Mouse (Mus musculus) brown adipose tissue, adult 24 weeks (tissue): ENCODE data around the gene Slc36a1. TPM values are rescaled to one million over a fixed set of nuclear protein-coding genes. Genes with fewer than 3 reads are reported as not detected.

Source experiments
- H3K27ac ChIP-seq: fragments of 200-500 bp; replicated peaks from 2 replicates; pipeline ENCODE4 v1.5.1; 2012; ENCODE audit warnings: low read depth, mild to moderate bottlenecking, low read length
- H3K4me1 ChIP-seq: fragments of 200-500 bp; 2 replicates; pipeline ENCODE4 v1.6.1; 2012; ENCODE audit warnings: low read length, mixed read lengths; ENCODE audit not compliant: control insufficient read depth, insufficient read depth, insufficient read length
- H3K4me3 ChIP-seq: fragments of 200-500 bp; 2 replicates; pipeline ENCODE4 v1.5.1; 2012; ENCODE audit warnings: low read depth, mild to moderate bottlenecking, low read length, moderate library complexity; ENCODE audit not compliant: insufficient read depth
- polyA plus RNA-seq: library from polyadenylated mRNA; stranded (reverse); fragments of >200 nt; gene quantifications from 2 replicates; pipeline ENCODE4 v1.2.4, GENCODE M21; 2012; ENCODE audit not compliant: missing spikeins, insufficient read depth, insufficient read length

Slc36a1 gene
- polyA plus RNA-seq, 1 experiment = 3.4 TPM

DNA sequence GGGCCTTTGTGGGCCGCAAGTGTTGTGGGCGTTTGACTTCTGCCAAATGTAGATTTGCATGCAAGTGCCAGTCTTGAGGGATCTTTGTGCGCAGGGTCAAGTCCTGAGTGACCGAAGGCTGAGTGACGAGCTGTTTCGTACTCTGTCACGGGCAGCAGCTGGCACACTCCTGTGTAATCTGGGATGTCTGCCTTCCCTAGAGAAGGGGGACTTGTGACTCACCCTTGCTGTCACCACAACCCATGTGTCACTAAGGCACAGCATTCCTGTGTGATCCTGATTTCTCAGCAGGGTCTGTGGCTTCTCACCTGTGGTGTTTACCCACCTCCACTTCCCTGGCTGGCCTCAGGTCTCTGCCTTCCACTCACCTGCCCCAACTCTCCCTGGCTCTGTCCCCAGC lies 13.7 kb downstream of the Slc36a1 start:
- H3K27ac ChIP-seq = no peak overlapping the region
- H3K4me1 ChIP-seq = peaks cover 11% of the 10 kb centered on the region
- H3K4me3 ChIP-seq = no peak overlapping the region

DNA sequence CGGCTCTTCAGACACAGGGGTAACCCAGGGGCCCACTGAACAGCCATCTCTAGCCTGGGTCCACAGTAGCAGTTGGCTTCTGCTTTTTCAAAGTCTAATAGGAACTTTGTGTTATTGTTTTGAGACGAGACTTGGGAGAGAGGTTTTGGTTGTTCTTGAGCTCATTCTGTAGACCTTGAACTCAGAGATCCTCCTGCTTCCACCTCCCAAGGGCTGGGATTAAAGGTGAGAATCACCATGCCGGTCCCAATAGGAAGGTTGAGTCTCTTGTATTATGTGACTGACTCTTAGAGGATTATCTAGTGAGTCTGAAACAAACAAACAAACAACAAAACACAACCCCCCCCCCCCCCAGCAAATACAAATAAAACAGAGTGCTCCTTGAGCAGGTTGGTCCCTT lies 14.3 kb downstream of the Slc36a1 start:
- peaks cover 10% of the 10 kb centered on the region for H3K4me1 ChIP-seq
- H3K4me3 ChIP-seq = no peak overlapping the region
- H3K27ac ChIP-seq = no peak overlapping the region

DNA sequence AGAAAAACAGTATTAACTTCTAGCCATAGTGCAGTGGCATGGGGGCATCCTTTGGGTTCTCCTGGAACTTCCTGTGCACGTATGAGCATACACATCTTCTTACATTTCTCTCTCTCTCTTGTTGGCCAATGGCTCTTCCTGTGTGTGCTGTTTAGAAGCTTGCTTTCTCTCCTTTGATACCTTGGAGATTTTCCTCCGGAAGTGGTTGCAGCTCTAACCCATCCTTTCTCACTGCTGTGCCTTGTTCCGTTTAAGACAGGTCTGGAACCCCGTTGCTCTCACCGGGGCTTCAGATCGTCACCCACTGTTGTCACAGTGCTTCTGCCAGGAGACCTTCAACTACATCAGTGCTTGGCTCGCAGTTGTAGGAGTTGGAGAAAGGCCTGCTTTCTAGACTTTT lies 17.2 kb downstream of the Slc36a1 start:
- no peak overlapping the region for H3K4me3 ChIP-seq
- H3K27ac ChIP-seq = no peak overlapping the region
- no peaks in the 10 kb centered on the region for H3K4me1 ChIP-seq

DNA sequence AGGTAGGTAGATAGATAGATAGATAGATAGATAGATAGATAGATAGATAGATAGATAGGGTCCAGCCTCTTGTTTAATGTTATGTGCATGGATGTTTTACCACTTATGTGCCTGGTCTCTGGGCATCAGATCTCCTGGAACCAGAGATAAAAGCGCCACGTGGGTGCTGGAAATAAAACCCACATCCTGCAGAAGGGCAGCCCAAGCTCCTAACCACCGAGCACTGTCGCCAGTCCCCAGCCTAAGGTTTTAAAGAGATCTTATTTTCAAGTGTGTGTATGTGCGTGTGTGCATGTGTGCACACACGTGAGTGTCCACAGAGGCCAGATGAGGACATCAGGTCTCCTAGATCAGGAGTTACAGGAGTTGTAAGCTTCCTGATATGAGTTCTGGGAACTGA lies 26.9 kb downstream of the Slc36a1 start:
- no peak overlapping the region for H3K4me3 ChIP-seq
- no peaks in the 10 kb centered on the region for H3K4me1 ChIP-seq
- no peak overlapping the region for H3K27ac ChIP-seq

DNA sequence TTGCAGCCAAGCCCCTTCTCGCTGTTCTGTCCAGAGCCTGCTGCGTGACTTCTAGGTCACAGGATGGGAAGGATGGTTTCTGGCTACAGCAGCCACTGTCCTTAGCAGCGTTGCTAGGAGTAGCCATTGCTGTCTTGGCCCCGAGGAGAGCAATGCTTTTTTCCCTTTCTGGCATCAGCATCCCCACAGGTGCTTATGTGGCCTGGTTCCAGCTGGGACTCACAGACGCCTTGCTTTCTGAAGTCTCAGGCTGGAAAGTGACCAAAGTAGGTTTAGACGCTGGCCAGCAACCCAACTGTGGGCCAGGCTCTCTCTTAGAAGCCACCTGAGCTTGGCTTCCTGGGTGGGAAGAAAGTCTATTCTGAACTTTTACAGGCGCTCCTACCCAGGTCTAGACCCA lies 30.1 kb downstream of the Slc36a1 start:
- Histone ChIP-seq H3K4me3 (no peak overlapping the region), H3K27ac (no peak overlapping the region)

DNA sequence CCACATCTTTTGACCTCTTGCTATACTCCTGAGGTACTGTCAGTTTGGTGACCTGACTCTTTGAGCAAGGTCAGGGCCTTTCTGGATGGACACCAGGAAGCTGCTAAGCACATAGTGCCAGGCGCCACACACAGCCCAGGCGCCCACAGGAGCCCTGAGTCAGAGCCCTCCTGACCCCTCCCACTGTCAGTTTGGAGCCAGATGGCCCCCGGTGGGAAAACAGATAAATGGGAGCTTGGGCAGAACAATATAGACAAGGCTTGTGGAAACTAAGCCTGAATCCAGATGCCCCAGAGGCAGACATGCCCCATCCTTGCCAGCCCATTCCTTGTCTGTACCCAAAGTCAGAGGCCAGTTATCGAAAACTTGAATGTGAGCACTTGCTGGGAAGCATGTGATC lies 30.6 kb downstream of the Slc36a1 start:
- Histone ChIP-seq H3K4me1 (no peaks in the 10 kb centered on the region), H3K4me3 (no peak overlapping the region), H3K27ac (no peak overlapping the region)

More for the DNA sequence above, 30.1 kb downstream of the Slc36a1 start:
- H3K4me1 ChIP-seq = no peaks in the 10 kb centered on the region

DNA sequence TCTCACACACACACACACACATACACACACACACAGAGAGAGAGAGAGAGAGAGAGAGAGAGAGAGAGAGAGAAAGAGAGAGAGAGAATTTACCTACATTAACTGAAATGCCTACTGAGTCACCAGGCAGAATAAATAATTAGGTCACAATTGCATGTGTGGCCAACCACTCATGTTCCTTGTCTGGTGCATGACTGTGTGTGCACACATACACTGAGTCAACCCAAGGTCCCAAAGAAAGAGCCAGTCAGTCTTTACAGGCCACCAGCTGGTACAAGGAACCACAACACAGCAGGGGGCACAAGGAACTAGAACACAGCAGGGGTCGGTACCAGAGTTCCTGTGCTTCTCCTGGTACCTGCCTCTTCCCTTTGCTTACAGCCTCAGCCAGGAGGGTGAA lies 32.7 kb downstream of the Slc36a1 start:
- H3K4me1 ChIP-seq = no peaks in the 10 kb centered on the region
- no peak overlapping the region for H3K27ac ChIP-seq
- H3K4me3 ChIP-seq = no peak overlapping the region

DNA sequence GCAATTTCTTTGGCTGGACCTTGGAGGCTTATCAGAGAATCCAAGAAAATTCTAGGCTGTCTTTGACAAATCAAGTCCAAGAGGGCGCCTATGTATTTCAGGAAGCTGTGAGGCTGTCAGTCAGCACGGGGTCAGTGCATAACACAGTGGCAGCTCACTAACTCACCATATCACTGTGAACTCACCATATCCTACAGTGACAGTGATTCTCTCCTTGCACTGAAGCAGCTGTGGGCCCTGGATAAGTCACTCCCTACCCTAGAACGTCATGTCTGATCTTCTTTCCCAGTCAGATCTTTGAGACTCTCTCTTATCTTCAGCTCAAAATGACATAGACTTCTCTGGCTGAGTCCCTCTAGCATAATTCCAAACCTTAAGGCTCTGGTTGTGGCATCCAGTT lies 35.3 kb downstream of the Slc36a1 start:
- Histone ChIP-seq H3K27ac (no peak overlapping the region), H3K4me1 (no peaks in the 10 kb centered on the region), H3K4me3 (no peak overlapping the region)

DNA sequence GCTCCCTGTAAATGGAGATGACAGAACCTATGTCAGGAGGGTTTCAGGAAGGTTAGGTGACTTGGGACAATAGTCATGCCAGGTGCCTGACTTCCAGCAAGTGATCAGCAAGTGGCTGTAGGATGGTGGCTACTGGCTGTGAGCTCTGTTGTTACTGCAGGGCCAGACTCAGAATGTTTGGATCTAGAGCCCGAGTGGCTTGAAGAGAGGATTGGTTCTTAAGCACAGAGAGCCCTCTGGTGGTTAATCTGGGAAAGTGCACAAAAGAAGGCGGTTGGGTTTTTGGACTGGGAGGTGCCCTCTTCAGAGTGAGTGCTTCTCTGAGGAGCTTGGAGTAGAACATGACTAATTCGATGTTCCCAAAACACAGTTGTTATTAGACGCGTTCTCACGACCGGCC lies 36.4 kb downstream of the Slc36a1 start:
- H3K4me1 ChIP-seq = no peaks in the 10 kb centered on the region
- no peak overlapping the region for H3K27ac ChIP-seq
- no peak overlapping the region for H3K4me3 ChIP-seq

DNA sequence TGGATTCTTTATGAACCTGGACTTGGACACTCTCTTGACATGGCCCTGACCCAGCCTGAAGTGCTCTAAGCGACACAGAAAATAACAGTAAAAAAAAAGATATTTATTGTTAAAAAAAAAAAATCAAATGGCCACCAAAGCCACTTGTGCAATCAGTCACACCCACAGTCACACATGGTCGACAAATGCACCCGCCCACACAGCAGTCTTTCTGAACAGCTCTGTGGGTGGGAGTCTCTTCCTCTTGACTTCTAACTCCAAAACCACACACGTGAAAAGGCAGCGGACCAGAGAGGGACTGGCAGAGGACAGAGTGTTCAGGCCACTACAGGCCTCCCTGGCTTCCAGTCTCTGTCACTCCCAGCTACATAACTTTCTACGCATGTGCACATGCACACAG lies 46.4 kb downstream of the Slc36a1 start:
- Histone ChIP-seq H3K27ac (no peak overlapping the region), H3K4me1 (no peaks in the 10 kb centered on the region)

DNA sequence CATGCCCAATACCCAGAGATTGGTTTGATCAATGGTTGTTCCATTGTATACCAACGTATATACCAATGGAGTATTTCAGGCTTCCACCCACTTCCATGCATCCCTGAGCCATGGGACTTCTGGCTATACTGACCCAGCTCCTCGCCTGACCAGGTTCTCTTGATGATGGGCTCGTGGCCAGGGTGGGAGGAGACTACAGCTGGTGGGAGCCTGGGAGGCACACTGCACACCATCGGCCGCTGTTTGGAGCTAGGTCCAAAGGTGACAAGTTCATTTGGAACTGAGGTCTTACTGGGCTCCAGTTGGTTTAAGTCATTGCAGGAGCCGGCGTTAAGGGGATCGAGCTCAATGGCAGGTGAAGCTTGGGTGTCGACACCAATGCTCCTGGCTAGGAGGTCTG lies 49.2 kb downstream of the Slc36a1 start:
- Histone ChIP-seq H3K27ac (no peak overlapping the region), H3K4me3 (no peak overlapping the region), H3K4me1 (no peaks in the 10 kb centered on the region)

More for the DNA sequence above, 46.4 kb downstream of the Slc36a1 start:
- H3K4me3 ChIP-seq = no peak overlapping the region

DNA sequence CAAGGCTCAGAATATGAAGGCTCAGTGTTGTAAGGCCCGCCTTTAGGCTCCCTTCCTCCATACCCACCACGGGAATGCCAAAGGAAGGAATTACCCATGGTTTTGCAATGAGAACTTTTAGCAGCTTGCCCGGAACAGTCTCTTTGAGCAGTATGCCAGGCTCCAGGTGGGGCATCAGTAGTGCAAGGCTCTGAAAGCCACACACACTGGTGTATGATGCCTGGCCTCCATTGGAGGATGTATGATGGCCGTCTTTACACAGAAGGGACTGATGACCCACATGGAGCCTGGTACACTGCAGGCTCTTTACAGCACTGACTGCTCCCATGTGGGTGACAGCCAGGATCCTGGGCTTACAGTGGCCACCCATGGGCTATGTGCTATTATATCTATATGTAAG lies 57.0 kb downstream of the Slc36a1 start:
- Histone ChIP-seq H3K4me1 (no peaks in the 10 kb centered on the region), H3K4me3 (no peak overlapping the region), H3K27ac (no peak overlapping the region)

DNA sequence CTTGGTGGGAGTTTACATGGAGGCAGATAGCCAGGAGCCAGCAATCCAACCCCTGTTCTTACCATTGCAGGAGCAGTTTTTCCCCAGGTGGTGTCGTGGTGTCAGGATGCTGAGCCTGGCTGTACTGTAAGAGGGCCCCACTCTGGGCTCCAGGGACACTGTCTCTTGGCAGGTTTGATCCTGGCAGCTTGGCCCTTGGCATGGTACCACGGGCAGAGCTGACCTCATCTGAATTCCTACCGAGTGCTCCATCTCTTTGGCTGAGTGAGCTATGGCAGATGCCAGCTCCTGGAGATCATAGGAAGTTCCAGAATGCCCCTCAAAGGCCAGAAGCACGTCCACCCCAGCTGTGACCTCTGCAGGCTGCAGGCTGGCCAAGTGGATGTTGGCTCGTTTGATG lies 57.9 kb downstream of the Slc36a1 start:
- H3K4me1 ChIP-seq = no peaks in the 10 kb centered on the region
- no peak overlapping the region for H3K4me3 ChIP-seq
- H3K27ac ChIP-seq = no peak overlapping the region

DNA sequence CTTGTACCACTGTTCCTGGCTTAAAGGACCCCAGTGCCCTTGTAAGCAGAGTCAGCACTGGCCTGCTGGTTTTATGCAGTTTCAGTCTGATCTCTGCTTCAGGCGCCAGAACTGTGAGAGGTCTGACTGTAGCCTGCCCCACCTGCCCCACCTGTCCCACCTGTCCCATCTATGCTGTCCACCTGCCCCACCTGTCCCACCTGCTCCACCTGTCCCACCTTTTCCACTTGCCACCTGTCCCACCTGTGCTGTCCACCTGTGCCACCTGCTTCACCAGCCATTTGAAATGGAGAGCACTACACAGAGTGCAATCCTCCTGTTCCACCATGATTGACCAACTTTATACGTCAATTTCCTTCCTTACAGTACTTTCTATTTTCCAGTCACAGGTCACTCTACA lies 60.2 kb downstream of the Slc36a1 start:
- Histone ChIP-seq H3K4me3 (no peak overlapping the region), H3K27ac (no peak overlapping the region), H3K4me1 (no peaks in the 10 kb centered on the region)

DNA sequence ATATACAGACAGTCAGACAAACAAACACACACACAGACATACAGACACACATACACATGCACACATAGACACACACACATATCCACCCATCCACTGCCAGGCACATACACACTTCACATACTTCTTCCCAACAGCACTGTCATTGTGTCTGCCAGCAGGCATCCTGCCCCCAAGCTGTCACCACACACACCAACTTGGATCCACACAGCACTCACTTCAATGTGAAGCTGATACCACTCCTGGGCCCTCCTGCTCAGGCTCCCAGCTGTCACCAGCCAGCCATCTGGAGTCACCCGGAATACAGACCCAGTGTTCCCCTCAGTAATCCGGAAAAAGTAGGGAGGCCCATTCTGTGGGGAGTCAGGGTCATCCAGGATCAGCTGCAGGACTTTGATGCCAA lies 61.5 kb downstream of the Slc36a1 start:
- no peaks in the 10 kb centered on the region for H3K4me1 ChIP-seq
- no peak overlapping the region for H3K27ac ChIP-seq
- H3K4me3 ChIP-seq = no peak overlapping the region

DNA sequence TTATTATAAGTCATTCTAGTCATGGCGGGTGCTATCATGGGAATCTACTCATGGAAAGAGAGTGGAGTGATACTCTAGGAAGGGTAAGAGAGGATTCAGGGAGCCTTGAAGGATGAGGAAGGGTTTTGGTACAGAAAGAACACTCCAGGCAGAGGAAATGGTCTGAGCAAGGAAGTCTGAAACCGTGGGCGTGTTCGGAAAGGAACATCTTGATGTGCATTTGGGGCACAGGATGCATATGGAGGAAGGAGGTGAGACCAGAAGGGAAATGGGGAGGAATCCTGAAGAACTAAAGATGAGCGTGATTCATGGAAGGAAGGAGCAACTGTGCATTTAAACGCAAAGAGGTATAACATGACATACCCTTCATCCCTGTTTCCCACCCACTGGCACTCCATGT lies 64.4 kb downstream of the Slc36a1 start:
- Histone ChIP-seq H3K4me3 (no peak overlapping the region), H3K27ac (no peak overlapping the region), H3K4me1 (no peaks in the 10 kb centered on the region)

DNA sequence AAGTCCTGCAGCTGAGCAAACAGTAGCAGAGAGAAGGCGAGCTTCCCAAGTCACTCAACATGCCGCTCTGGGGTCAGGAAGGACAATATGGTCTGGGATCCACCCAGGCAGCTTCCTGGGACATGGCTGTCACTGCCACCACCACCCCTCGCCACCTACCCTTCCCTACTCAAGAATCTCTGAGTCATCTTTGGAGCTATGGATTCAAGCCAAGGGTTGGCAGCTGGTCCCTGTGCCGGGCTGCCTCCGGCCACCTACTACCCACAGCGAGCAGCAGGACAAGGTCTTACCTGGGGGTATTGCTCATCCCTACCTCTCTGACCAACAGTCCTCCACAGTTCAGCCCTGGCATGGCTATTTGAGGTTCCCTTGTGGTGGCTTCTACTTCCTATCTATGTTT lies 70.6 kb downstream of the Slc36a1 start:
- Histone ChIP-seq H3K27ac (no peak overlapping the region), H3K4me1 (no peaks in the 10 kb centered on the region), H3K4me3 (no peak overlapping the region)
